Mouse (Mus musculus) limb, embryonic 14.5 days (tissue): ENCODE measurements around the gene Hyal2. TPM values are rescaled to one million over a fixed set of nuclear protein-coding genes. Genes with fewer than 3 reads are reported as not detected.

Source experiments
- ATAC-seq: fragments of 200-750 bp; cut with Nextera tagmentation; 2 replicates; pipeline ENCODE4 v1.8.0; 2017; ENCODE audit warnings: low read depth, moderate number of reproducible peaks, moderate TSS enrichment; ENCODE audit not compliant: low FRiP score
- DNase-seq: peaks from one replicate; pipeline ENCODE4 v3.0.0-alpha.2; 2015; ENCODE audit warnings: low spot score
- H3K27ac ChIP-seq: fragments of 300-500 bp; sonication (generic); replicated peaks from 2 replicates; pipeline ENCODE4 v1.5.1; 2014; ENCODE audit warnings: low read depth, mild to moderate bottlenecking, low read length, moderate library complexity, mixed read lengths
- H3K27me3 ChIP-seq: fragments of 300-500 bp; sonication (generic); 2 replicates; pipeline ENCODE4 v1.6.1; 2014; ENCODE audit warnings: low read length, mixed read lengths; ENCODE audit not compliant: control insufficient read depth, insufficient read depth
- H3K36me3 ChIP-seq: fragments of 300-500 bp; sonication (generic); 2 replicates; pipeline ENCODE4 v1.6.1; 2014; ENCODE audit warnings: mild to moderate bottlenecking, low read length, moderate library complexity, mixed read lengths; ENCODE audit not compliant: control insufficient read depth, insufficient read depth
- H3K4me1 ChIP-seq: fragments of 300-500 bp; sonication (generic); 2 replicates; pipeline ENCODE4 v1.6.1; 2014; ENCODE audit warnings: antibody characterized with exemption, low read length, mixed read lengths; ENCODE audit not compliant: control insufficient read depth, insufficient read depth
- H3K4me2 ChIP-seq: fragments of 300-500 bp; sonication (generic); replicated peaks from 2 replicates; pipeline ENCODE4 v1.6.1; 2014; ENCODE audit warnings: low read depth, mild to moderate bottlenecking, low read length, moderate library complexity; ENCODE audit not compliant: severe bottlenecking
- H3K4me3 ChIP-seq: fragments of 300-500 bp; sonication (generic); replicated peaks from 2 replicates; pipeline ENCODE4 v1.5.1; 2014; ENCODE audit warnings: low read length
- H3K9ac ChIP-seq: fragments of 300-500 bp; sonication (generic); 2 replicates; pipeline ENCODE4 v1.6.1; 2014; ENCODE audit warnings: mild to moderate bottlenecking, low read depth, low read length, moderate library complexity; ENCODE audit not compliant: severe bottlenecking
- H3K9me3 ChIP-seq: fragments of 300-500 bp; sonication (generic); 2 replicates; pipeline ENCODE4 v1.6.1; 2016; ENCODE audit warnings: low read length; ENCODE audit not compliant: control insufficient read depth
- POLR2A ChIP-seq: fragments of 200-500 bp; IDR thresholded peaks from 2 replicates; pipeline ENCODE4 v1.8.0; 2012; ENCODE audit warnings: inconsistent platforms, mild to moderate bottlenecking, moderate library complexity, borderline replicate concordance; ENCODE audit not compliant: insufficient read depth, insufficient read length; ENCODE audit errors: extremely low read depth
- whole genome bisulfite sequencing: fragments of 180-500 bp; shearing (Covaris S2); extraction: QIAGEN DNeasy Blood & Tissue Kit; methylation state at CpG from one replicate; pipeline ENCODE4 v1.1.7; 2014; 5-methylcytosine and 5-hydroxymethylcytosine counted together
- polyA plus RNA-seq, 2 experiments: library from polyadenylated mRNA; depleted of rRNA in 1 of 2; stranded (reverse) in 1 of 2; unstranded in 1 of 2; fragments of >200 nt; fragmentation: Nextera tagmentation in 1 of 2; extraction: Ambion mirVana in 1 of 2; gene quantifications; 2 replicates each; pipeline versions ENCODE4 v1.2.1 to v1.2.3; 2012 to 2014

Hyal2 gene
- polyA plus RNA-seq, 2 experiments = 68.0 to 123 TPM

GRCm38 (mm10) chr9:107599433-107599832, 31.7 kb downstream of the Hyal2 start:
- no peak for ATAC-seq
- WGBS = 90% methylated on average over 9 of the region's 9 CpGs
- Histone ChIP-seq H3K36me3 (peaks cover 7% of the 10 kb centered on the region), H3K4me3 (no peak overlapping the region), H3K27ac (no peak overlapping the region), H3K4me2 (no peak overlapping the region), H3K27me3 (no peaks in the 10 kb centered on the region), H3K9me3 (no peaks in the 10 kb centered on the region), H3K9ac (no peak overlapping the region), H3K4me1 (peaks cover 10% of the 10 kb centered on the region)
- no peak for TF ChIP-seq POLR2A
- DNase-seq = no peak

GRCm38 (mm10) chr9:107599842-107600241, 32.1 kb downstream of the Hyal2 start:
- peaks cover 14% of the 10 kb centered on the region for H3K4me1 ChIP-seq
- DNase-seq = no peak
- H3K4me3 ChIP-seq = no peak overlapping the region
- no peak overlapping the region for H3K27ac ChIP-seq
- H3K4me2 ChIP-seq = no peak overlapping the region
- no peak overlapping the region for H3K9ac ChIP-seq
- H3K36me3 ChIP-seq = peaks cover 3% of the 10 kb centered on the region; the same call in 1 of the 2 replicates
- TF ChIP-seq POLR2A = no peak
- WGBS = 59% methylated on average over 14 of the region's 14 CpGs
- H3K9me3 ChIP-seq = no peaks in the 10 kb centered on the region
- no peak for ATAC-seq
- no peaks in the 10 kb centered on the region for H3K27me3 ChIP-seq

GRCm38 (mm10) chr9:107600745-107601144, 33.0 kb downstream of the Hyal2 start:
- Histone ChIP-seq H3K4me2 (no peak overlapping the region), H3K36me3 (no peaks in the 10 kb centered on the region), H3K4me3 (no peak overlapping the region), H3K27me3 (no peaks in the 10 kb centered on the region), H3K9me3 (no peaks in the 10 kb centered on the region), H3K4me1 (peaks cover 23% of the 10 kb centered on the region), H3K27ac (no peak overlapping the region), H3K9ac (no peak overlapping the region)
- no peak for DNase-seq
- no peak for ATAC-seq
- 84% methylated on average over 12 of the region's 12 CpGs for WGBS
- TF ChIP-seq POLR2A = no peak

GRCm38 (mm10) chr9:107601275-107601674, 33.5 kb downstream of the Hyal2 start:
- no peaks in the 10 kb centered on the region for H3K27me3 ChIP-seq
- TF ChIP-seq POLR2A = no peak

GRCm38 (mm10) chr9:107602068-107602648, 34.4 kb downstream of the Hyal2 start:
- H3K36me3 ChIP-seq = no peaks in the 10 kb centered on the region
- no peak overlapping the region for H3K9ac ChIP-seq
- DNase-seq (peak; percentile 89), ATAC-seq (peak; percentile 64; the same call in 1 of the 2 replicates)
- no peak overlapping the region for H3K4me2 ChIP-seq
- no peak overlapping the region for H3K4me3 ChIP-seq
- no peaks in the 10 kb centered on the region for H3K27me3 ChIP-seq
- TF ChIP-seq POLR2A = no peak
- H3K27ac ChIP-seq = no peak overlapping the region
- H3K9me3 ChIP-seq = no peaks in the 10 kb centered on the region
- WGBS = 11% methylated on average over 10 of the region's 10 CpGs
- H3K4me1 ChIP-seq = peaks cover 36% of the 10 kb centered on the region

More at GRCm38 (mm10) chr9:107601275-107601674, 33.5 kb downstream of the Hyal2 start:
- H3K9ac ChIP-seq = no peak overlapping the region
- H3K4me2 ChIP-seq = no peak overlapping the region
- H3K36me3 ChIP-seq = no peaks in the 10 kb centered on the region
- H3K27ac ChIP-seq = no peak overlapping the region
- 81% methylated on average over 11 of the region's 11 CpGs for WGBS
- ATAC-seq (no peak), DNase-seq (no peak)
- H3K9me3 ChIP-seq = no peaks in the 10 kb centered on the region
- H3K4me1 ChIP-seq = peaks cover 28% of the 10 kb centered on the region
- no peak overlapping the region for H3K4me3 ChIP-seq

- 81% methylated on average over 6 of the region's 6 CpGs for WGBS
- Histone ChIP-seq H3K9me3 (no peaks in the 10 kb centered on the region), H3K4me3 (no peak overlapping the region), H3K4me2 (no peak overlapping the region), H3K36me3 (no peaks in the 10 kb centered on the region), H3K27me3 (no peaks in the 10 kb centered on the region), H3K4me1 (peaks cover 47% of the 10 kb centered on the region), H3K27ac (no peak overlapping the region), H3K9ac (no peak overlapping the region)
- no peak for TF ChIP-seq POLR2A
- DNase-seq (no peak), ATAC-seq (no peak)
These were observed 35.5 kb downstream of the Hyal2 start for GRCm38 (mm10) chr9:107603251-107603650.
